8 mouse cellular contexts compared by ENCODE assay signal in genomic region chr9:40336701-40337100, GRCm38 (mm10).
A peak's percentile ranks its signal among the peaks of the same experiment; 100 is the strongest.
DNase-seq lines count a peak whose midpoint lies in the region; ATAC-seq and TF ChIP-seq lines count a peak whose summit lies in the region.

No protein-coding gene starts in this region.

- peak overlapping the region; percentile 66 for H3K27ac ChIP-seq in hindbrain, embryonic 16.5 days (ENCODE audit: low read depth, low read length)
- H3K27ac ChIP-seq in stomach, postnatal 0 days (replicated peaks): no peak overlapping the region
- H3K27ac ChIP-seq in liver, postnatal 0 days (ENCODE audit: low read depth): no peak overlapping the region

- peak overlapping the region; percentile 13; the same call in 1 of the 2 replicates for H3K9ac ChIP-seq in hindbrain, embryonic 16.5 days (ENCODE audit: low read depth, low read length)
- H3K9ac ChIP-seq in stomach, postnatal 0 days (ENCODE audit: low read length): no peak overlapping the region
- no peak overlapping the region for H3K9ac ChIP-seq in liver, postnatal 0 days (replicated peaks)

- peaks cover 23% of the 10 kb centered on the region for H3K4me1 ChIP-seq in hindbrain, embryonic 16.5 days (ENCODE audit: control insufficient read depth, insufficient read depth, low read depth, low read length)
- H3K4me1 ChIP-seq in stomach, postnatal 0 days (replicated peaks; ENCODE audit: control insufficient read depth, insufficient read depth): no peaks in the 10 kb centered on the region
- no peaks in the 10 kb centered on the region for H3K4me1 ChIP-seq in liver, postnatal 0 days (ENCODE audit: insufficient read depth)

- TF ChIP-seq CTCF in stomach, postnatal 0 days (IDR thresholded peaks at IDR 0.05; ENCODE audit: low read depth): no peak
- no peak for TF ChIP-seq CTCF in liver, postnatal 0 days (IDR thresholded peaks at IDR 0.05; ENCODE audit: low read depth)

- H3K27me3 ChIP-seq in hindbrain, embryonic 16.5 days (replicated peaks; ENCODE audit: control insufficient read depth, insufficient read depth, low read length): no peaks in the 10 kb centered on the region
- H3K27me3 ChIP-seq in stomach, postnatal 0 days (ENCODE audit: control insufficient read depth, insufficient read depth, low read length): no peaks in the 10 kb centered on the region
- H3K27me3 ChIP-seq in liver, postnatal 0 days (ENCODE audit: insufficient read depth, low read length): no peaks in the 10 kb centered on the region

- H3K9me3 ChIP-seq in hindbrain, embryonic 16.5 days (ENCODE audit: control insufficient read depth, low read length): no peaks in the 10 kb centered on the region
- H3K9me3 ChIP-seq in stomach, postnatal 0 days (ENCODE audit: control insufficient read depth, low read length): no peaks in the 10 kb centered on the region
- no peaks in the 10 kb centered on the region for H3K9me3 ChIP-seq in liver, postnatal 0 days (ENCODE audit: low read length)

- no peak overlapping the region for H3K4me3 ChIP-seq in hindbrain, embryonic 16.5 days (ENCODE audit: low read length)
- H3K4me3 ChIP-seq in stomach, postnatal 0 days (ENCODE audit: low read depth, low read length): no peak overlapping the region
- no peak overlapping the region for H3K4me3 ChIP-seq in liver, postnatal 0 days (ENCODE audit: low read depth, low read length)

- WGBS in hindbrain, embryonic 16.5 days: 35% methylated on average over 5 of the region's 5 CpGs
- 48% methylated on average over 5 of the region's 5 CpGs for WGBS in stomach, postnatal 0 days
- 84% methylated on average over 5 of the region's 5 CpGs for WGBS in liver, postnatal 0 days (ENCODE audit: insufficient replicate concordance)

- H3K4me2 ChIP-seq in hindbrain, embryonic 16.5 days (ENCODE audit: low read length): peak overlapping the region; percentile 8; the same call in 1 of the 2 replicates
- no peak overlapping the region for H3K4me2 ChIP-seq in stomach, postnatal 0 days (replicated peaks; ENCODE audit: low read depth)
- no peak overlapping the region for H3K4me2 ChIP-seq in liver, postnatal 0 days (ENCODE audit: low read depth, low read length)

- intact Hi-C loops in gastrocnemius, postnatal 14 days (cut with DNase I; ENCODE audit: low total_unique reads): loop anchor here (10.0 kb wide), 2 partner anchors 48 to 138 kb away; no protein-coding TSS in a partner anchor

- DNase-seq in gastrocnemius, postnatal 14 days: peak; percentile 19
- DNase-seq in gastrocnemius, postnatal 10 days: no peak
- peak; percentile 46 for DNase-seq in ovary, adult 18-20 months (ENCODE audit: low spot score)
- DNase-seq in ovary, postnatal 10 days (ENCODE audit: low spot score): no peak
- peak; percentile 40 for DNase-seq in stomach, postnatal 0 days (ENCODE audit: low spot score)
- DNase-seq in liver, postnatal 0 days: no peak
- DNase-seq in spleen, postnatal 10 days (ENCODE audit: low spot score in 2 of 2): no peak

- ATAC-seq in hindbrain, embryonic 16.5 days: 0 out of 2 replicates have a peak, but pooled peaks have one; percentile 48
- no peak for ATAC-seq in stomach, postnatal 0 days (ENCODE audit: low FRiP score, low TSS enrichment)
- ATAC-seq in liver, postnatal 0 days: no peak

- H3K36me3 ChIP-seq in hindbrain, embryonic 16.5 days (ENCODE audit: control insufficient read depth, insufficient read depth, low read length): peaks cover 3% of the 10 kb centered on the region
- H3K36me3 ChIP-seq in stomach, postnatal 0 days (ENCODE audit: control insufficient read depth, insufficient read depth, low read length): no peaks in the 10 kb centered on the region
- no peaks in the 10 kb centered on the region for H3K36me3 ChIP-seq in liver, postnatal 0 days (replicated peaks; ENCODE audit: insufficient read depth, low read length)

- TF ChIP-seq EP300 in stomach, postnatal 0 days (optimal IDR thresholded peaks at IDR 0.05): no peak
- no peak for TF ChIP-seq EP300 in liver, postnatal 0 days (IDR thresholded peaks at IDR 0.05; ENCODE audit: low read depth)

Comparison
In these comparisons a context has a peak if more than half of its experiments do, and no peak if none do; other contexts are left out.
1. DNase-seq: peak in gastrocnemius, postnatal 14 days (single experiment), ovary, adult 18-20 months (single experiment) and stomach, postnatal 0 days (single experiment); none in gastrocnemius, postnatal 10 days (single experiment), ovary, postnatal 10 days (single experiment), liver, postnatal 0 days (single experiment) and spleen, postnatal 10 days (0 of 2).